Mouse (Mus musculus) urinary bladder, postnatal 14 days (tissue): ENCODE data around the gene Rps19.
"Not testable (repeated sequence)": the region's sequence is repeated elsewhere in the genome, so short reads cannot be mapped to it uniquely, and the experiment has no call there.

Experiments
- DNase-seq: peaks from one replicate; pipeline ENCODE4 v3.0.0; 2021; ENCODE audit warnings: low spot score

Gene Rps19

DNA sequence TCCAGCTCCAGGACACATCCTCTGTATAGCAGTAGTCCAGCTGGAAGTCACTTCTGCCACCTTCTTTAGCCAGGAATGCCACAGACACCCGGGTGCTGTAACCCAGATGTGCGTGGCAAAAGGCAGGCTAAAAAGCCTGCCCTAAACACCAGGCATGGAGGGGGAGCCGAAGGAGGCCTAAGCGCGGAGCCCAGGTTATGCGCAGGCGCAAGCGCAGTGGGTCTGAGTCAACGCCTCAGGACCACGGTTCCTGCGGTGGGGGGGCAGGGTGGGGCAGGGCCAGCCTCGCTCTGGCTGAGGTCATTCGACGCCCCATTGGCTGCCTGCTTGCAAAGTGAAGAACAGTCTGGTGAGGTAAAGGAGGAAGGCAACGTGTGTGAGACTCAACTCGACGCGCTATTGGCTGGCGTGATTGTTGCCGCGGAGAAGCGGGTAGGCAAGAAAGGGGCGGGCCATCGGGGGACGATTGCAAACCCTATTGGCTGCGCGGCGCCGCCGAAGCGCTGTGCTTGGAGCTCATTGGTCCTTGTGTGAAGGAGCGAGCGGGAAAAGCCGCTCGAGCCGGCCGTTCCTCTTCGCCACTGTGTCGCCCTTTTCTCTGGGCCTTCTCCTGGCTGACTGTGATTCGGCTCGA is 14.5 kb upstream of the Rps19 start, which contains the start of the genes Lypd4 and Dmrtc2:
Gene Lypd4, minus strand, starts transcription at position 410 of the 634 bp plus-strand sequence.
Gene Dmrtc2, plus strand, starts transcription at position 526 of the 634 bp plus-strand sequence.
- DNase-seq = no peak

- DNase-seq = no peak
Measured at GRCm38 (mm10) chr7:24877588-24877987, 6.6 kb upstream of the Rps19 start.

DNA sequence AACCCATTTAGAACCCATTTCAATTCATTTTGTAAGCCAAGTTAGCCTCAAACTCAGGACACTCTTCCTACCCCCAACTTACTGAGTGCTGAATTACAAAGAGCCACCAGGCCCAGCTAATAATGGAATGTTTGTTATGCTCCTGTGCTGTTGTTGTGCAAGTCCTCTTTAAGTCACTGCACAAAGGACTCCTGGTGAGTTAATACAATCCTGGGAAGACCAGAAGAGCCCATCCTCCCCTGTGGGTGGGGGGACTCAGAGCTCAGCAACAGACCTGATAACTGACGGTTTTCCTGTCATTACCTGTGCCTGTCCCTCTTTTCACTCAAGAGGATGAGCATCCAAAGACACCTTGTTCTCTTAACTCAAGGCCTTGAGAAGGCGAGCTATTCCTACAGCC is 4.6 kb upstream of the Rps19 start:
- DNase-seq = no peak

DNA sequence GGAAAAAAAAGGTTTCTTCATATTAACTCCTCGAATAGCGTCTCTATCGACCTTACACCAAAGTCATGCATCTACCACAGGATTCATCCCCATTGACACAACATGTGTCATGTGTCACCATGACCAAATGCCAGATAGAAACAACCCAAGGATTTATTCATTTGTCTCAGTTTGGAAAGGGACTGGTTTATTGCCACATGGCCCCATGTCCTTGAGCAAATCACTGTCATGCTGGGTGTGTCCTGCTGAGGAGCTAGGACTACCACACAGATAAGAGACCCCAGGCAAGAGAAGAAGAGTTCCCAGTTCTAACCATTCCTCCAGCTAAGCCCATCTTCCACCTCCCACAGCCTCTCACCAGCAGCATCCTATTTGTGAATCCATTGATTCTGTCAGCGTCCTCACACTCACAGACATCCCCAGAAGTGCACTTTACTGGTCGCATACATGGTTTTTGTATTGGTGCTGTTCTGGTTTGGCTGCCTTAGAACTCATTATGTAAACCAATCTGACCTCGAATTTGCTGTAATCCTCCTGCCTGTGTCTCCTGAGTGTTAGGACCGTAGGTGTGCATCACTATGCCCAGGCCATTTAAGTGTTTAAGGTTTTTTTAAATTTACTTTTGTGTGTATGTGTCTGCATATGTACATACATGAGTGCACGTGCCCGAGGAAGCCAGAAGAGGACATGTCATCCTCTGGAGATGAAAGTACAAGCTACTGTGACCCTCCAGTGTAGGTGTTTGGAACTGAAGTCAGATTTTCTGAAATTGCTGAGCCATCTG is 1.6 kb upstream of the Rps19 start:
- no peak for DNase-seq

DNA sequence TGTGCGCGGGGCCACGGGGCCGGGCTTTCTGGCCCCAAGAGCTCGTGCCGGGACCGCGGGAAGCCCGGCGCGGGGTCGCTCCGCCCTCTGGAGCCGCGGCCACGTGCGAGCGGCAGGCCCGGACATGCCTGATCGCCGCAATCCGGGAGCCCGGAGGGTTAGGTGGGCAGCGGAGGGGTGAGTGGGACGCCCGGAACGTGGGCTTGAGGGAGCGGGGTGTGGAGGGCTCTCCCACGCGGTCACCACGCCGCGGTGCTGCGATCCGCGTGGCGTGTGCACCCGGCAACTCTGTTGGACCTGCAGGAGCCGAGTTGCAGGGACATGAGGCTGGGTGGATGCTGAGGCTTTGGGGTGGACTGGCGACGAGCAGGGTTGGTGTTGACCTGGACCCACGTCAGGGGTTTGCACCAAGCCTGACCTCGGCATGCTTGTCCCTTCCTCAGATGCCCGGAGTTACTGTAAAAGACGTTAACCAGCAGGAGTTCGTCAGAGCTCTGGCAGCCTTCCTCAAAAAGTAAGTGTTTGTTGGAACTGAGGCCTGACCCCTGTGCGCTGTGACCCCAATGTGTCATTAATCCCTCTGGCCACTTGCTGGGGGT is 621 bp downstream of the Rps19 start:
- peak; percentile 19 for DNase-seq

DNA sequence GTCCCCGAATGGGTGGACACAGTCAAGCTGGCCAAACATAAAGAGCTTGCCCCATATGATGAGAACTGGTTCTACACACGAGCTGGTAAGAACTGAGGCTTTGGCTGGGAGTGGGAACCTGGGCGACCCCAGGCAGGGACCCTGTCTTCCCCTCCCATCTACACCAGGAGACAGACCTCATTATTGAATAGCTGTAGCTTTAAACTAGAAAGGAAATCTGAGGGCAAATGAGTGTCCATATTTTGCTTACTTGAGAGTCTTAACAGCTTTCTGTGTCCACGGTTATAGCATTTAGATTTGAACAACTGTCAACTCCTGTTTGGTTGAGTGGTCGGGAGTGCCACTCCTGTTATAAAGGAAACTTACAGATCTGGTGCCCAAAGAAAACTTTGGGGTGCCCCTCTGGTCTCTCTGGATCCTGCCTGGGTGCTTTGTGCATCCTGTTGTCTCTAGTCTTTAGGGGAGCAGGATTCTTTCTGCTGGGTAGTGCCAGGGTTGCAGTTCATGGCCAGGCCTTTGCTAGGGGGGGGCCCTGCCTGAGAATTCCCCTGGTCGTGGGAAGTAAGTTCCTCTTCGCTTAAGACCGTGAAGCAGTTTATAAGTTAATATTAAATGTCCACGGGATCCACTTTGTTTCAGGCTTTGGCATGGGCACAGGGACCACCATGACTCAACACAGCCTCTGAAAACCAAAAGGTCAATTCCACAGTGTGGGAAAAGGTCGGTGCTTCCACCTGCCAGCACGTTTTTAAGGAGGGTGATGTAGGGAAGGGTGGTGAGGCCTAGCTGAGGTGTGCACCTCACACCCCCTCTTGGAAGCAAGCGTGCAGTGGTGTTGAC is 1.5 kb downstream of the Rps19 start:
- no peak for DNase-seq

GRCm38 (mm10) chr7:24886308-24886633 is 2.1 kb downstream of the Rps19 start:
- DNase-seq = no peak

- DNase-seq = no peak
Measured at GRCm38 (mm10) chr7:24887096-24887495, 2.9 kb downstream of the Rps19 start.

- DNase-seq = no peak
Measured at GRCm38 (mm10) chr7:24889431-24890220, 5.5 kb downstream of the Rps19 start.

DNA sequence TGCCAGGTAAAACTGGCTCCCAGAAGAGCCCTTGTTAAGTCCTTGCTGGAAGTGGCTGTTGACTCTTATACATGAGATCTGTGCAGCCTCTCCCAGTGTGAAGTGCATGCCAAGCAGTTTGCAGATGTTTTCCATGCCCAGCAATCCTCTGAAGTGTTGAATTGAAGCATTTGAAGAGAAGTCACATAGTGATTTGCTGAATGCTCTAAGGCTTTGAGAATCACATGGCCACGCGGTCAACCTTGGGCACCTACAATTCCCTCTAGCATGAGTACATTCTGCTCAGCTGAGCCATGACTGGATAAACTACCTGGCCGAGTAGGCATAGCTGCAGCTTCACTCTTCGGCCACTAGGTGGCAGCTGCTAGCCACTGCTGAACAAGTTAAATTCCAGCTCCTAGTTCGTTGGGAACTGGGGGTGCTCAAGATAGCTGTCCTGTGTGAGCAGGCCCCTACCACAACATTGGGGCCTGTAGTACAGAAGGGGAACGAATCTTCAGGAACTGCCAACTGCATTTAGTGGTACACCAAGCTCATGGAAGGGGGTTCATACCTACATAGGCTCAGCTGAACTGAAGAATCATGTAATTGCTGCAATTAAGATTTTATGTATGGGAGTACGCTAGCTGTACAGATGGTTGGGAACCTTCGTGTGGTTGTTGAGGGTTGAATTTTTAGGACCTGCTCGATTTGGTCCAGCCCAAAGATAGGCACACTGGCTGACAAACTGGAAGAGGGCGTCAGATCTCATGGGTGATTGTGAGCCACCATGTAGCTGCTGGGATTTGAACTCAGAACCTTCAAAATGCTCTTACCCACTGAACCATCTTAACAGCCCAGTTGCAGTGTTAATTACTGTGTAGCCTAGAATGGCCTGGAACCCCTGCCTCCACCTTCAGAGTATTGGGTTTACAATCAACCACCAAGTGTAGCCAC is 6.4 kb downstream of the Rps19 start:
- DNase-seq = peak; percentile 77

DNA sequence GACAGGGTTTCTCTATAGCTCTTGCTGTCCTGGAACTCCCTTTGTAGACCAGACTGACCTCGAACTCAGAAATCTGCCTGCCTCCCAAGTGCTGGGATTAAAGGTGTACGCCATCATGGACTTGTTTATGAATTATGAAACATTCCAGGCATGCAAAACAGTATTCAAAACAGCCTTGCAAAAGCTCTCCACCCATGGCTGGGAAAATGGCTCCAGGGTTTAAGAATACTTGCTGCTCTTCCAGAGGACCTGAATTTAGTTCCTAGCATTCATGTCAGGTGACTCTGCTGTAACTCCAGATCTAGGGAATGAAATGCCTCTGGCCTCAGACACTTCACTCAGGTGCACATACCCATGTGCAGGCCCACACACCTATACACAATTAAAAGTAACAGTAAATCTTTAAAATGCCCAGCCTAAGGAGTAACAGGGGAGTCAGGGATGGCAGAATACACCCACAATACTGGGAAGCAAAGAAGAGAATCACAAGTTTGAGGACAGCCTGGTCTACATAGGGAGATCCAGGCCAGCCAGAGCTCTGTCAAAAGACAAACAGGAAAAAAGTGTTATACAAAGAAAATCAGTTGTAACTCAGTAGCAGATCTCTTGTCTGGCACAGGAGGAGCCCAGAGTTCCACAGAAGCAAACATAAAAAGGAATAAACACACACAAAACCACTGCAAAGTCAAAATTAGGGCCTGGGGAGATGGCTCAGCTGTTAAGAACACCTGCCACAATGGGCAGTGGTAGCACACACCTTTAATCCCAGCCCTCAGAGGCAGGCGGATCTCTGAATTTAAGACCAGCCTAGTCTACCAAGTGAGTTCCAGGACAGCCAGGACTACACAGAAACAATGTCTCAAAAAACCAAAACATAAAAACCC is 7.3 kb downstream of the Rps19 start:
- no peak for DNase-seq

GRCm38 (mm10) chr7:24892125-24892583 is 8.0 kb downstream of the Rps19 start:
- no peak for DNase-seq

GRCm38 (mm10) chr7:24895749-24896148 is 11.6 kb downstream of the Rps19 start:
- not testable (repeated sequence) for DNase-seq

DNA sequence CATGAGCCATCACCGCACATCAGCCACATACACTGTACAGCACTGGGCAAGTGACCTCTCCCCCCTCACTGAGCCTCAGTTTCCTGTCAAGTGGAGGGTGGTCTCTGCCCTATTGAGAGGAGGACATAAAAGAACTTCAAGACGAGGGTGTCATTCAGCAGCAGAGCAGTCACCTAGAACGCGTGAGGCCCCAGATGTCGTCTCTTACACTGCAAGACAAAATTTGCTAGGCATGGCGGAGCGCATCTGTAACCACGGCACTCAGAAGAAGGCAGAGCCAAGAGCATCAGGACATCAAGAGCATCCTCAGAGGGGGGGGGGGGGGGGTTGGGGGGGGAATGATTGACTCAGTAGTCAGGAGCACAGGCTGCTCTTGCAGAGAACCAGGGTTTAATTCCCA is 12.1 kb downstream of the Rps19 start:
- DNase-seq = no peak

GRCm38 (mm10) chr7:24897224-24897623 is 13.1 kb downstream of the Rps19 start, which contains the start of gene Cd79a:
Cd79a (plus strand) TSS chr7:24897381.
- DNase-seq = no peak

GRCm38 (mm10) chr7:24897959-24898358 is 13.8 kb downstream of the Rps19 start:
- DNase-seq = no peak

DNA sequence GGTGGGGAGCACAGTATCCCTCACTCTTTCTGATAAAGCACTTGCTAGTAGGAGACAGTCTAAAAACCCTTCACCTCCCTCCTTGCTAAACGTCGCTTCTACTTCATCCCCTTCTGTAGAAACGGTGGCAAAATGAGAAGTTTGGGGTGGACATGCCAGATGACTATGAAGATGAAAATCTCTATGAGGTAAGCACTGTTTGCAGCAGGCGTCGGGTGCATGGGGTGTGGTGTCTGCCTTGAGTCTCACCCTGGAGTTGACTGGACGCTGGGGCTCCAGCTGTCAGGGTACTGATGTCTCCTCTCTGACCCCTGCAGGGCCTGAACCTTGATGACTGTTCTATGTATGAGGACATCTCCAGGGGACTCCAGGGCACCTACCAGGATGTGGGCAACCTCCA is 16.9 kb downstream of the Rps19 start:
- DNase-seq = no peak

- DNase-seq = no peak
Measured at GRCm38 (mm10) chr7:24901842-24902241, 17.7 kb downstream of the Rps19 start.

DNA sequence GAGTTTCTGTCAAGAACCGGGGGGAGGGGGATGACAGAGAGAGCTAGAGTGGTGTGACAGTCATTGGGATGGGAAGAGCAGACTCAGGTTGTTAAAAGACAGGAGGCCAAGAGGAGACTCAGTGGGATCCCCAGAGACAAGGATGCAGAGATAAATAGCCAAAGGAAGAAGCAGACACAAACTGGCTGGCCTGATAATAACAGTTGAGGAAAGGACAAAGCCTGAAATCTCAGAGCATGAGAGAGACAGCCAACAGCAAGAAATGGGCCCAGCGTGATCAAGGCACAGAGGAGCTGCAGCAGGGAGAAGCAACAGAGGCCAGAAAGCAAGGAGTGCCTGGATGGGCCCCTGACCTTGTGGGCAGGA is 18.1 kb downstream of the Rps19 start:
- no peak for DNase-seq
